Mouse (Mus musculus): ENCODE data around the gene Narf. TPM values are rescaled to one million over a fixed set of nuclear protein-coding genes. Genes with fewer than 3 reads are reported as not detected.
A peak's percentile ranks its signal among the peaks of the same experiment; 100 is the strongest.

Narf gene
- total and polyA plus RNA-seq, 2 experiments, result 39.5 to 44.3 TPM

DNA sequence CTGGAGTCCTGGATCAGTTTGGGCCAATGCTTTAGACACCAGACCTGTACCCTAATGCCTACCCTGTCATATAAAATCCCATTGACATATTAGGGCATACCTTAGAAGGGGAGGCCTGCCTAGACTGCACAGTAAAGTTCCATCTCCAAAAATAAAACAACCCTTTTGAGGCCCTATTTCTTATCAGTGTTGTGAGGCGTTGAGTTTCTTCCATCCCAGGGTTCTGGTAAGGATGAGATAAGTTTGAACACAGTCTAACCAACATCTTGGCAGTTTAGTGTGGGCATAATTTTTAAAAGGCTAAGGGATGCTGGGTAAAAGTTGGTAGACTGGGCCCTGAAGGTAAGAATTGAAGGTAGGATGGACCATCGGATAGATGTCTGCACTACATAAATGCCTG is 2.6 kb downstream of the Narf start:
- H3K4me3 ChIP-seq (ENCODE audit: insufficient read depth, low read depth, low read length), result no peak overlapping the region
- no peak overlapping the region for H3K27ac ChIP-seq (replicated peaks; ENCODE audit: insufficient read depth, low read depth, low read length)
- H3K79me2 ChIP-seq (ENCODE audit: control insufficient read depth, insufficient read depth, low read length), result no peaks in the 10 kb centered on the region; the same call in 1 of the 2 replicates
- no peak overlapping the region for H3K9ac ChIP-seq (ENCODE audit: low read depth, low read length)
- DNase-seq (ENCODE audit: extremely low read depth, low read depth, low spot score), result no peak
- peaks cover 34% of the 10 kb centered on the region for H3K36me3 ChIP-seq (ENCODE audit: control insufficient read depth, insufficient read depth, low read length)
- peaks cover 2% of the 10 kb centered on the region; the same call in 1 of the 2 replicates for H3K4me1 ChIP-seq (ENCODE audit: control insufficient read depth, insufficient read depth, low read length)
- WGBS, result 91% methylated on average over 2 of the region's 2 CpGs
- H3K27me3 ChIP-seq (ENCODE audit: control insufficient read depth, insufficient read depth, low read length), result no peaks in the 10 kb centered on the region
- no peak for TF ChIP-seq POLR2A (IDR thresholded peaks at IDR 0.05; ENCODE audit: extremely low read depth, insufficient read depth, low read length)

DNA sequence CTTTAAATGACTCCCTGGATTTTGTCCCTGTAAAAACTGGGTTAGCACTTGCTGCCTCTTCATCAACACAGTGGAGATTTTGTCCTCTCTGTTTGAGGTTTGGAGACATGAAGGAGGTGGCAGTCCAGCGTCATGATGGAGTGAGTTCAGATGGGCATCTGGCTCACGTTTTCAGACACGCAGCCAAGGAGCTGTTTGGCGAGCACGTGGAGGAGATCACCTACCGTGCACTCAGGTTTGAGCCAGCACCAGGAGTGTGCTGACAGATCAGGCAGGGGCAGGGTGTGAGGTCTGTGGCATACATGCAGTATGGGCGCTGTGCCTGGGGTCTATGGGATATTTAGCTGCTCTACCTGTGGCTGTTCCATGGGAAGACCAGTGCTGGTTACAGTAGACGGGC is 13.1 kb downstream of the Narf start:
- Histone ChIP-seq H3K27me3 (ENCODE audit: control insufficient read depth, insufficient read depth, low read length) (no peaks in the 10 kb centered on the region), H3K4me1 (ENCODE audit: control insufficient read depth, insufficient read depth, low read length) (no peaks in the 10 kb centered on the region), H3K79me2 (ENCODE audit: control insufficient read depth, insufficient read depth, low read length) (no peaks in the 10 kb centered on the region), H3K4me3 (ENCODE audit: insufficient read depth, low read depth, low read length) (no peak overlapping the region), H3K9ac (ENCODE audit: low read depth, low read length) (no peak overlapping the region), H3K27ac (replicated peaks; ENCODE audit: insufficient read depth, low read depth, low read length) (no peak overlapping the region), H3K36me3 (ENCODE audit: control insufficient read depth, insufficient read depth, low read length) (peaks cover 83% of the 10 kb centered on the region)
- WGBS, result 52% methylated on average over 8 of the region's 8 CpGs
- TF ChIP-seq POLR2A (IDR thresholded peaks at IDR 0.05; ENCODE audit: extremely low read depth, insufficient read depth, low read length) (no peak), CTCF (IDR thresholded peaks at IDR 0.05; ENCODE audit: low read depth, low read length) (no peak)
- DNase-seq (ENCODE audit: extremely low read depth, low read depth, low spot score), result peak; percentile 83

DNA sequence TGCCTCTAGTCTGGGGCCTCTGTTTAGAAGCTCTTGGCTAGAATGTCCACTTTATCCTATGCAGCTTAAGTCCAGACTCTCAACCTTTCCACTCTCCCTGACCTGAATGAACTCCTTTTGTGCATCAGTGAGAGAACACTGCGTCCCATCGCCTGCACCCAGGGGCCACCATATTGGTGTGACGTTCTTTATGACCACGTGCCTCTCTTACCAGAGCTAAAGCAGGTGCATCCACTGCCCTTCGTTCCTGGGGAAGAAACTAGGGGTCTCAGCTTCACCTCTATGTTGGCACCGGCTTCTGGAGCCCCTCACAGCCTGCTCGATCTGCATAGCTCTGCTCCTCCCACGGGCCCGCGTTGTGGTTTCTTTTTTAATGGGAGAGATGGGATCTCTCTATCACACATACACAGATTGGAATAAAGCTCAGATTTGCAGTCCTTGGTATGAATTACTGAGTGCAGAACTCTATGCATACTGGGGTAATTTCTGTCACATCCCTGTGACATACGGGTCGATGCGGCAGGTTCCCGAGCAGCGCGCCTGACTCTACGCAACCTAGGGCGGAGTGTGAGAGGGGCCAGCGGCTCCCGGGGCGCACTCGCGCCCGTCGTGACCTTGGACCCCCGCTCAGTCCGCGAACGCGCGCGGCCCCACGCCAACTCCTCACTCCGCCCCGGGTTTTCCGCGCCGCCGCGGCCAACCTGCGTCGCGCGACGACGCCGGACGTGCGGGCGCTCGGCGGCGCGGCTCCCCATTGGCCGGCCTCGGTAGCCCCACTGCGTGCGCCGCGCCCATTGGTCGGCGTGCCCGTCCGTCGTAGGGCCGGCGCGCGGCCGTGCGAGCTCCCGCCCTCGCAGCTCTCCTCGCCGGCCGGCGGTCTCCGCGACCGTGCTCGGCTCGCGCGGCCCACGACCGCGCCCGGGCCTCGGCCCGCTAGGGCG is 22.4 kb downstream of the Narf start, which contains the start of gene Foxk2:
Foxk2 (plus strand) TSS at position 831 of the 941 bp plus-strand sequence.
- DNase-seq (ENCODE audit: extremely low read depth, low read depth, low spot score), result peak; percentile 56
- peak within 1 kb of the TSS; percentile 96 for H3K4me3 ChIP-seq (ENCODE audit: insufficient read depth, low read depth, low read length)
- peaks cover 25% of the 10 kb centered on the region for H3K79me2 ChIP-seq (ENCODE audit: control insufficient read depth, insufficient read depth, low read length)
- peak within 1 kb of the TSS; percentile 84 for H3K27ac ChIP-seq (replicated peaks; ENCODE audit: insufficient read depth, low read depth, low read length)
- H3K36me3 ChIP-seq (ENCODE audit: control insufficient read depth, insufficient read depth, low read length), result peaks cover 11% of the 10 kb centered on the region
- no peak for TF ChIP-seq CTCF (IDR thresholded peaks at IDR 0.05; ENCODE audit: low read depth, low read length)
- TF ChIP-seq POLR2A (IDR thresholded peaks at IDR 0.05; ENCODE audit: extremely low read depth, insufficient read depth, low read length), result 0 out of 2 replicates have a peak, but pooled peaks have one; percentile 15
- H3K4me1 ChIP-seq (ENCODE audit: control insufficient read depth, insufficient read depth, low read length), result peaks cover 9% of the 10 kb centered on the region
- peak within 1 kb of the TSS; percentile 96 for H3K9ac ChIP-seq (ENCODE audit: low read depth, low read length)
- WGBS, result under 1% methylated on average over 74 of the region's 91 CpGs
- H3K27me3 ChIP-seq (ENCODE audit: control insufficient read depth, insufficient read depth, low read length), result no peaks in the 10 kb centered on the region

DNA sequence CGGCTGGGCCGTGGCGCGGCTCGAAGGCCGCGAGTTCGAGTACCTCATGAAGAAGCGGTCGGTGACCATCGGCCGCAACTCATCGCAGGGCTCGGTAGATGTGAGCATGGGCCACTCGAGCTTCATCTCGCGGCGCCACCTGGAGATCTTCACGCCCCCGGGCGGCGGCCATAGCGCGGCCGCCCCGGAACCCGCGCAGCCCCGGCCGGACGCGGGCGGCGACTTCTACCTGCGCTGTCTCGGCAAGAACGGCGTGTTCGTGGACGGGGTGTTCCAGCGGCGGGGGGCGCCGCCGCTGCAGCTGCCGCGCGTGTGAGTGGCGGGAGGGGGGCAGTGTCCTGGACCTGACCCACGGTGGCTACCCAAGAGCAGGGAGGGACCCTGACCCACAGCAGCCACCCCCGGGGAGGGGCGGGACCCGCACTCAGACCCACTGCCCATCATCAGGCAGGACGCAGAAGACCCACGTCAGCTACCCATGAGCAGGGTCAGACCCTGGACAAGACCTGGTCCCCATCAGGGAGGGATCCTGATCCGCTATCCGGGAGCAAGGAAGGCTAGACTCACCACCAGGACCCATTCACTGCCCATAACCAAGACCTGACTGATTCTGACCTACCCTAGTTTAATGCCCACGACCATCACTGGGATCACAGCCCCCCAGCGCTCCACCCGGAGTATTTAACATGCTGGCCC is 23.3 kb downstream of the Narf start:
- DNase-seq (ENCODE audit: extremely low read depth, low read depth, low spot score), result no peak
- Histone ChIP-seq H3K4me1 (ENCODE audit: control insufficient read depth, insufficient read depth, low read length) (peaks cover 9% of the 10 kb centered on the region), H3K79me2 (ENCODE audit: control insufficient read depth, insufficient read depth, low read length) (peaks cover 25% of the 10 kb centered on the region), H3K4me3 (ENCODE audit: insufficient read depth, low read depth, low read length) (peak overlapping the region; percentile 96), H3K27ac (replicated peaks; ENCODE audit: insufficient read depth, low read depth, low read length) (peak overlapping the region; percentile 67), H3K9ac (ENCODE audit: low read depth, low read length) (peak overlapping the region; percentile 96), H3K36me3 (ENCODE audit: control insufficient read depth, insufficient read depth, low read length) (peaks cover 5% of the 10 kb centered on the region), H3K27me3 (ENCODE audit: control insufficient read depth, insufficient read depth, low read length) (no peaks in the 10 kb centered on the region)
- WGBS, result under 1% methylated on average over 59 of the region's 60 CpGs
- no peak for TF ChIP-seq POLR2A (IDR thresholded peaks at IDR 0.05; ENCODE audit: extremely low read depth, insufficient read depth, low read length)
- TF ChIP-seq CTCF (IDR thresholded peaks at IDR 0.05; ENCODE audit: low read depth, low read length), result no peak

DNA sequence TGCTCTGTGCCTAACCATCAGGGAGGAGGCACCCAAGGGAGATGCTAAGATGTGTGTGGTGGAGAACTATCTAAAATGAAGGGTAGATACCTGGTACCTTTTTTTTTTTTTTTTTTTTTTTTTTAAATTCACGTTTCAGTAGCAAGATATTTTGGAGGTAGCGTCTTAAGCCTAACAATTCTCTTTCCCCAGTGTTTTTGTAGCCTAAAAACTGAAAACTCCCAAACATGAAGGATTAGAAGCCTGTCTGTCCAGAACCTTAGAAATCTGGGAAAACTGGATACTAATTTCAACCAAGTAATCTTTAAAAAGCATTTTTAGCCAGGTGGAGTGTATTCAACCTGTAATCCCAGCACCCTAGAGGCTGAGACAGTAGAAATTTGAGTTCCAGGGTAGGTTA is 24.0 kb downstream of the Narf start:
- WGBS, result 38% methylated on average over 2 of the region's 2 CpGs
- peaks cover 2% of the 10 kb centered on the region for H3K36me3 ChIP-seq (ENCODE audit: control insufficient read depth, insufficient read depth, low read length)
- H3K9ac ChIP-seq (ENCODE audit: low read depth, low read length), result peak overlapping the region; percentile 96
- TF ChIP-seq POLR2A (IDR thresholded peaks at IDR 0.05; ENCODE audit: extremely low read depth, insufficient read depth, low read length) (no peak), CTCF (IDR thresholded peaks at IDR 0.05; ENCODE audit: low read depth, low read length) (no peak)
- no peak for DNase-seq (ENCODE audit: extremely low read depth, low read depth, low spot score)
- H3K4me1 ChIP-seq (ENCODE audit: control insufficient read depth, insufficient read depth, low read length), result peaks cover 9% of the 10 kb centered on the region
- no peak overlapping the region for H3K27ac ChIP-seq (replicated peaks; ENCODE audit: insufficient read depth, low read depth, low read length)
- H3K79me2 ChIP-seq (ENCODE audit: control insufficient read depth, insufficient read depth, low read length), result peaks cover 25% of the 10 kb centered on the region
- H3K4me3 ChIP-seq (ENCODE audit: insufficient read depth, low read depth, low read length), result peak overlapping the region; percentile 96
- no peaks in the 10 kb centered on the region for H3K27me3 ChIP-seq (ENCODE audit: control insufficient read depth, insufficient read depth, low read length)
